15 mouse cellular contexts compared by ENCODE assay signal in the genomic region with DNA sequence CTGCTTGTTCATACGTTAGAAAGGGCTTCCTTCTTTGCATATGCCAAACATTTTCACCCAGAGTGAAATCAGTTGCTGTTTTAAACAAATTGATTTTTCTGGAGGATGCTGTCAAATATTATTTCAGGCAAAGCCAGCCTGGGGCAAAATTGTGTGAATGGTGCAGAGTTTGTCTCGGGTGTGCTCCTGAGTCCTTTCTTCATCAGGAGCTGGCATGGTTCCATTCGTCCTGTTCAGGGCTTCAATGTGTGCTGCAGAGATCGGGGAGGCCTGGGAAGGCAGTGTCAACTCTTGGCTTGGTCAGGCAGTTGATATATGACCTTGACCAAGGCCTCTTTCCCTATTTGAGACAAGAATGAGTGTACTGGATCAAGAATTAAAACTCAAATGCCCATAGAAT.
A peak's percentile ranks its signal among the peaks of the same experiment; 100 is the strongest.
DNase-seq lines count a peak whose midpoint lies in the region; TF ChIP-seq lines count a peak whose summit lies in the region.
"Had no signal": no experiment of that assay in that cellular context is flagged by ENCODE, and none has a peak within 500 bp of the region (broad histone marks: within the 10 kb centered on the region; RNA-seq: fewer than 3 reads in every experiment).

No protein-coding gene starts in this region.

- H3K4me1 ChIP-seq in cortical plate, adult 2 months (ENCODE audit: control insufficient read depth, insufficient read depth, low read length): peaks cover 4% of the 10 kb centered on the region; the same call in 1 of the 2 replicates
- H3K4me1 ChIP-seq: embryonic facial prominence, embryonic 13.5 days; lung, embryonic 15.5 days had no signal

- H3K27ac ChIP-seq in cortical plate, adult 2 months (ENCODE audit: insufficient read depth, low read length): 0 out of 2 replicates have a peak overlapping the region, but pooled peaks have one; percentile 5
- H3K27ac ChIP-seq: embryonic facial prominence, embryonic 13.5 days; gastrocnemius, adult 2 months; kidney, postnatal 0 days; lung, embryonic 15.5 days had no signal

- no peak for TF ChIP-seq POLR2A in cortical plate, adult 2 months (IDR thresholded peaks at IDR 0.05; ENCODE audit: extremely low read depth, insufficient read depth, low read length)

- no peak for TF ChIP-seq CTCF in cortical plate, adult 2 months (IDR thresholded peaks at IDR 0.05; ENCODE audit: extremely low read depth, insufficient read depth, low read length)

- no peak overlapping the region for H3K4me3 ChIP-seq in cortical plate, adult 2 months (ENCODE audit: insufficient read depth, low read length)
- H3K4me3 ChIP-seq: embryonic facial prominence, embryonic 13.5 days; gastrocnemius, adult 2 months; lung, embryonic 15.5 days; myocyte had no signal

- DNase-seq in cerebellum, adult 11-12 months: peak; percentile 12
- no peak for DNase-seq in cerebellum, adult 9-11 months
- peak; percentile 25 for DNase-seq in layer of hippocampus, adult 11-12 months (ENCODE audit: low spot score)
- DNase-seq in layer of hippocampus, adult 9-11 months: no peak
- DNase-seq in NIH3T3 (ENCODE audit: low read depth): peak; percentile 8
- no peak for DNase-seq in embryo, embryonic 9.5 days (ENCODE audit: extremely low spot score)
- DNase-seq in gastrocnemius, postnatal 10 days: no peak
- DNase-seq: gastrocnemius, adult 2 months; heart, postnatal 10 days; thymus, postnatal 36 days had no signal

Comparison
In these comparisons a context has a peak if more than half of its experiments do, and no peak if none do; other contexts are left out.
1. DNase-seq: peak in cerebellum, adult 11-12 months (single experiment), layer of hippocampus, adult 11-12 months (single experiment) and NIH3T3 (single experiment); none in cerebellum, adult 9-11 months (single experiment), layer of hippocampus, adult 9-11 months (single experiment), embryo, embryonic 9.5 days (single experiment) and gastrocnemius, postnatal 10 days (single experiment).